Mouse (Mus musculus) left cerebral cortex, postnatal 10 days (tissue): ENCODE results near the gene Gm20479. TPM values are rescaled to one million over a fixed set of nuclear protein-coding genes. Genes with fewer than 3 reads are reported as not detected.

Source experiments
- DNase-seq, 2 experiments: peaks; one replicate each; pipeline ENCODE4 v3.0.0; 2021 to 2022; ENCODE audit warnings: low spot score in 2 of 2, mixed read lengths in 1 of 2; ENCODE audit errors: extremely low spot score in 1 of 2
- intact Hi-C: fragments of 180-260 bp; cut with DNase I; formaldehyde crosslinking; loops from one replicate; pipeline ENCODE4 v1.15.1; 2025
- total RNA-seq, 2 experiments: library from RNA; stranded (reverse); gene quantifications; 2 replicates each; pipeline ENCODE4 v1.2.3; 2021

Gm20479 gene
- total RNA-seq, 2 experiments from 2014 or later, result not detected

GRCm38 (mm10) chr7:27371715-27372462, 14.7 kb upstream of the Gm20479 start:
- DNase-seq, result no peak
- intact Hi-C loops, result no loop called here

- intact Hi-C loops, result no loop called here
- DNase-seq, result no peak
Measured at GRCm38 (mm10) chr7:27369111-27369510, 11.9 kb upstream of the Gm20479 start.

GRCm38 (mm10) chr7:27367976-27368375, 10.8 kb upstream of the Gm20479 start:
- intact Hi-C loops, result no loop called here
- DNase-seq, result no peak

GRCm38 (mm10) chr7:27366082-27366844, 9.0 kb upstream of the Gm20479 start:
- peak in 1 of 2 experiments; percentile 51 for DNase-seq
- intact Hi-C loops, result no loop called here

- peak in 1 of 2 experiments; percentile 38 for DNase-seq
- intact Hi-C loops, result no loop called here
Measured at GRCm38 (mm10) chr7:27364379-27364778, 7.2 kb upstream of the Gm20479 start.

GRCm38 (mm10) chr7:27361283-27361946, 4.2 kb upstream of the Gm20479 start:
- peak; percentile 99 to 100 for DNase-seq
- intact Hi-C loops, result no loop called here

GRCm38 (mm10) chr7:27360749-27361148, 3.5 kb upstream of the Gm20479 start:
- intact Hi-C loops, result no loop called here
- no peak for DNase-seq

- intact Hi-C loops, result no loop called here
- DNase-seq, result no peak
Measured at GRCm38 (mm10) chr7:27359706-27360358, 2.6 kb upstream of the Gm20479 start.

- no peak for DNase-seq
- intact Hi-C loops, result no loop called here
Measured at GRCm38 (mm10) chr7:27359162-27359561, 1.9 kb upstream of the Gm20479 start.

- no peak for DNase-seq
- intact Hi-C loops, result no loop called here
Measured at GRCm38 (mm10) chr7:27357595-27357978, 368 bp upstream of the Gm20479 start.

- peak in 1 of 2 experiments; percentile 75 for DNase-seq
- intact Hi-C loops, result no loop called here
Measured at GRCm38 (mm10) chr7:27356248-27356647, 971 bp downstream of the Gm20479 start.

- intact Hi-C loops, result no loop called here
- peak; percentile 84 to 91 for DNase-seq
Measured at GRCm38 (mm10) chr7:27355745-27356240, 1.4 kb downstream of the Gm20479 start, which contains the start of gene Shkbp1. TSS of gene Shkbp1 (minus strand) at chr7:27356019.

- intact Hi-C loops, result no loop called here
Measured at GRCm38 (mm10) chr7:27355261-27355660, 2.0 kb downstream of the Gm20479 start.

GRCm38 (mm10) chr7:27354783-27355182, 2.4 kb downstream of the Gm20479 start:
- no peak for DNase-seq
- intact Hi-C loops, result no loop called here

More at GRCm38 (mm10) chr7:27355261-27355660, 2.0 kb downstream of the Gm20479 start:
- no peak for DNase-seq

GRCm38 (mm10) chr7:27354144-27354543, 3.1 kb downstream of the Gm20479 start:
- intact Hi-C loops, result no loop called here
- DNase-seq, result peak in 1 of 2 experiments; percentile 32

- intact Hi-C loops, result no loop called here
- DNase-seq, result no peak
Measured at GRCm38 (mm10) chr7:27345444-27345843, 11.8 kb downstream of the Gm20479 start.

GRCm38 (mm10) chr7:27342595-27342994, 14.6 kb downstream of the Gm20479 start:
- intact Hi-C loops, result no loop called here
- no peak for DNase-seq

GRCm38 (mm10) chr7:27339519-27339918, 17.7 kb downstream of the Gm20479 start:
- peak in 1 of 2 experiments; percentile 62 for DNase-seq
- intact Hi-C loops, result no loop called here

- intact Hi-C loops, result no loop called here
Measured at GRCm38 (mm10) chr7:27339114-27339513, 18.1 kb downstream of the Gm20479 start.

More at GRCm38 (mm10) chr7:27339114-27339513, 18.1 kb downstream of the Gm20479 start:
- peak in 1 of 2 experiments; percentile 33 for DNase-seq
